Mouse (Mus musculus) B cell, adult (primary cell): Measurements from ENCODE around the gene Smbd1. TPM values are rescaled to one million over a fixed set of nuclear protein-coding genes. Genes with fewer than 3 reads are reported as not detected.

Experiments
- total RNA-seq: library from RNA; stranded (reverse); gene quantifications from 4 replicates; pipeline ENCODE4 v1.2.4, GENCODE M21; 2023; ENCODE audit not compliant: inconsistent age

Smbd1 gene
- total RNA-seq = not detected in 4 replicates

GRCm38 (mm10) chr16:32810321-32810720 is at the start of gene Smbd1:
TSS of gene Smbd1 (minus strand) at chr16:32810477.

GRCm38 (mm10) chr16:32797426-32797689 is 12.9 kb downstream of the Smbd1 start, which contains the start of gene Muc20:
TSS of gene Muc20 (minus strand) at chr16:32797435.

Other genes starting within 250 kb of the Smbd1 start
- 85.6 to 106 TPM (median 93.0 TPM) in 4 replicates for gene Tfrc, start 201.6 kb downstream of the Smbd1 start, total RNA-seq
- gene Tnk2, start 166.6 kb downstream of the Smbd1 start, total RNA-seq = 112 to 142 TPM (median 137 TPM) in 4 replicates
- not detected in 4 replicates for gene Muc4, start 74.6 kb downstream of the Smbd1 start, total RNA-seq
- not detected in 4 replicates for gene Muc20, start 13.0 kb downstream of the Smbd1 start, total RNA-seq
- gene Fyttd1, start 67.0 kb upstream of the Smbd1 start, total RNA-seq = 53.9 to 86.8 TPM (median 79.0 TPM) in 4 replicates
- 171 to 185 TPM (median 178 TPM) in 4 replicates for gene Rubcn, start 67.3 kb upstream of the Smbd1 start, total RNA-seq
- 67.9 to 75.6 TPM (median 71.7 TPM) in 4 replicates for gene Lrch3, start 103.6 kb upstream of the Smbd1 start, total RNA-seq
- 0.12 to 1.3 TPM (median 0.34 TPM) in 4 replicates for gene Iqcg, start 245.7 kb upstream of the Smbd1 start, total RNA-seq
- 1,055 to 1,135 TPM (median 1,069 TPM) in 4 replicates for gene Rpl35a, start 246.0 kb upstream of the Smbd1 start, total RNA-seq